Mouse (Mus musculus): ENCODE data around the gene Cfap161. TPM values are rescaled to one million over a fixed set of nuclear protein-coding genes. Genes with fewer than 3 reads are reported as not detected.
A peak's percentile ranks its signal among the peaks of the same experiment; 100 is the strongest.

The Cfap161 gene
- polyA plus RNA-seq, 1 experiment from 2014 or later: 0.14 TPM

GRCm38 (mm10) chr7:83745413-83746106 lies 49.1 kb downstream of the Cfap161 start, which contains the start of gene Il16:
Gene Il16, minus strand, starts transcription at chr7:83745726.
- 39% methylated on average over 20 of the region's 20 CpGs for WGBS
- peak within 1 kb of the TSS; percentile 5; the same call in 1 of the 2 replicates for H3K4me3 ChIP-seq
- no peaks in the 10 kb centered on the region for H3K36me3 ChIP-seq
- peak within 1 kb of the TSS; percentile 82 for H3K27ac ChIP-seq
- DNase-seq (ENCODE audit: low spot score): peak; percentile 35
- H3K4me1 ChIP-seq: peaks cover 64% of the 10 kb centered on the region
- no peaks in the 10 kb centered on the region for H3K9me3 ChIP-seq (replicated peaks)
- H3K27me3 ChIP-seq (ENCODE audit: low read depth, poor library complexity, severe bottlenecking): no peaks in the 10 kb centered on the region

DNA sequence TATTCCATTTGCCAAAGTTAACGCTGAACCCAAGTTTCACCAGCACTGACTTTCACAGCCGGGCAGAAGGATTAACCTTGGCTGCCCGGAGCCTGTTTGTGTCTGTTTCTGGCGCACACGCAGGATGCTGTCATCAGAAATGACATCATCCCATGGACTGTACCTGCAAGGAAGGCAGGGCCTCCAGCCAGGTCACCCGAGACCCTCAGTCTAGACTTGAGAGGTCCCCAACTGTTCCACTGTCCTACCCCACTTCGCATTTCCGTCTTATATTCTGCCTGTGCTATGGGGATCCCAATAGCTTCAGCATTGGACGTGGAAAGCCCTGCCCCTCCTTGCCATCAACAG lies 49.6 kb downstream of the Cfap161 start:
- Histone ChIP-seq H3K36me3 (no peaks in the 10 kb centered on the region), H3K4me1 (peaks cover 64% of the 10 kb centered on the region), H3K9me3 (replicated peaks) (no peaks in the 10 kb centered on the region), H3K27me3 (ENCODE audit: low read depth, poor library complexity, severe bottlenecking) (no peaks in the 10 kb centered on the region), H3K27ac (peak overlapping the region; percentile 82), H3K4me3 (peak overlapping the region; percentile 5; the same call in 1 of the 2 replicates)
- 72% methylated on average over 9 of the region's 9 CpGs for WGBS
- no peak for DNase-seq (ENCODE audit: low spot score)

DNA sequence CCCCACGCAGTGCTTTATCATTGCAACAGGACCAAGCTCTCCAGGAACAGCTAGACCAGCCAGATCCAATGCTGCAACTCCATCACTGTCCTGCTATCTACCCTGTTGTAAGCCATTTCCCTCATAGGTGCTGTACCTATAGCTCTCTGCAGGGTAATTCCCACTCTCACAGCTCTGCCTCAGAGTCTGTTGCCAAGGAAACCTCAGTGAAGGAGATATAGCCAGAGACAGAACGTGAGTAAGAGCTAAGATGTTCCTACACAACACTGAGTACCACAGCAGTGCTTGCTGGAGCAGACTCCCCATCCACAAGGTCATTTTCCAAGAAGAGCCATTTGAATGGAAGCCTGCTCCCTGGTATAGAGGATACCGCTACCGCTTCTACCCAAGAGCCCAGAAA lies 50.4 kb downstream of the Cfap161 start:
- H3K9me3 ChIP-seq (replicated peaks): no peaks in the 10 kb centered on the region
- H3K4me1 ChIP-seq: peaks cover 64% of the 10 kb centered on the region
- 91% methylated on average over 4 of the region's 4 CpGs for WGBS
- DNase-seq (ENCODE audit: low spot score): no peak
- no peak overlapping the region for H3K4me3 ChIP-seq
- H3K27ac ChIP-seq: peak overlapping the region; percentile 82; the same call in 1 of the 2 replicates
- H3K36me3 ChIP-seq: no peaks in the 10 kb centered on the region
- no peaks in the 10 kb centered on the region for H3K27me3 ChIP-seq (ENCODE audit: low read depth, poor library complexity, severe bottlenecking)

GRCm38 (mm10) chr7:83742690-83743089 lies 52.0 kb downstream of the Cfap161 start:
- H3K4me1 ChIP-seq: peaks cover 68% of the 10 kb centered on the region
- H3K4me3 ChIP-seq: no peak overlapping the region
- H3K27me3 ChIP-seq (ENCODE audit: low read depth, poor library complexity, severe bottlenecking): no peaks in the 10 kb centered on the region
- no peak for DNase-seq (ENCODE audit: low spot score)
- H3K9me3 ChIP-seq (replicated peaks): no peaks in the 10 kb centered on the region
- H3K27ac ChIP-seq: no peak overlapping the region
- 70% methylated on average over 3 of the region's 3 CpGs for WGBS
- H3K36me3 ChIP-seq: no peaks in the 10 kb centered on the region

DNA sequence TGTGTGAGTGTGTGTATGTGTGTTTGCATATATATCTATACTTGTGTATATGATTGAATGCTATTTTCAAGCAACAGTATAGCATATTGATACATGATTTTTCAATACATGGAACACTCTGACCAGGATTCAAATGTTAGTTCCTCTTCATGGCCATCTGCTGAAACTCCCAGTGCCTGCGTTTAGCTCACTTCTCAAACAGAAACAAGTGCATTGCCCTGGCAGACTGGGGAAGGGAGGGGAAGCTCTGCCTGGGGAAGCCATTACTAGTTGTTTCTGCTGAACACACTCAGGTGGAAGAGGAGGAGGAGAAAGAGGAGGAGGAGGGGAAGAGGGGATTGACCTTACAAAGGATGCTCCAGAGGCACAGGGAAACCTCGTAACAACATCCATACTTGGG lies 52.7 kb downstream of the Cfap161 start:
- Histone ChIP-seq H3K4me3 (no peak overlapping the region), H3K4me1 (peaks cover 74% of the 10 kb centered on the region), H3K36me3 (no peaks in the 10 kb centered on the region), H3K27ac (no peak overlapping the region), H3K9me3 (replicated peaks) (no peaks in the 10 kb centered on the region), H3K27me3 (ENCODE audit: low read depth, poor library complexity, severe bottlenecking) (no peaks in the 10 kb centered on the region)
- no peak for DNase-seq (ENCODE audit: low spot score)
- WGBS: 84% methylated on average over 2 of the region's 2 CpGs

- DNase-seq (ENCODE audit: low spot score): peak; percentile 59
- H3K4me3 ChIP-seq: no peak overlapping the region
- WGBS: 34% methylated on average over 7 of the region's 7 CpGs
- no peaks in the 10 kb centered on the region for H3K36me3 ChIP-seq
- no peaks in the 10 kb centered on the region for H3K27me3 ChIP-seq (ENCODE audit: low read depth, poor library complexity, severe bottlenecking)
- peaks cover 55% of the 10 kb centered on the region for H3K4me1 ChIP-seq
- peak overlapping the region; percentile 85 for H3K27ac ChIP-seq
- H3K9me3 ChIP-seq (replicated peaks): no peaks in the 10 kb centered on the region
Measured at GRCm38 (mm10) chr7:83739680-83740310, 54.9 kb downstream of the Cfap161 start.

DNA sequence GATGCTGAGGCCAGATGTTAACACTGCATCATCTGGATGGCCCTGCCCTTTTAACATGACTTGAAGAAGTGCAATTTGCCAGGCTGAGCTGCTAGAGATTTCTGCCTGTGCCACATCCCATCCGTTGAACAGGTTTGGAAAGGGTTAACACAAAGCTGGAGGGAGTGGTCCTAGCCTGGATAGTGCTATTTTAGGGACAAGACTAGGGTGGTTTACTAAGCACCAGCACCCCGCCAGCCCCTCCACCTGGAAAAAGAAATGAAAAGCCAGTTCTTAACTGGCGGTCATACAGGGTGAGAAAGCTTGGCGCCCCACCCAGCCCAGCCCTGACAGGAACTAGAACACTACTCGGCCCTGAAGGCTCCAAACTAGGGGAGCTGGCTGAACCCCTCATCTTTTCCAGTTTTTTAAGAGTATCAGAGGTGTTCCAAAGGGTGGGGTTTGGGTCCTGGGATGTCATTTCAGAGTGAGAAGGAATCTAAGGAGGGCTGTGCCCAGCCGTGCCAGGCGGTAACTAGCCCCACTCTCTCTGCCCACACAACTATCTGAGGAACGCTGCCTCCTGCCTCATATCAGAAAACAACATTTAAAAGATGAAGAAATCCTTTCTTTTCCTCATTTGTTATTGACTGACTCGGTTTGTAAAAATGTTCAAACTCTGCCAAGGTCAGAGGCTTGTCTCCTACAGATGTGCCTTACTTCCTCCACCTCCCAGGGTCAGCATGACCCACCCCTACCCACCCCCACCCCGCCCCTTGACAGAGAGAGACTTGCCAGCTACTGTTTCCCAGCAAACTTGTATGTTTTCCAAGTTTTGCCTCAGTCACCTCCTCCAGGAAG lies 55.8 kb downstream of the Cfap161 start:
- H3K4me1 ChIP-seq: peaks cover 46% of the 10 kb centered on the region
- no peak for DNase-seq (ENCODE audit: low spot score)
- H3K36me3 ChIP-seq: no peaks in the 10 kb centered on the region
- H3K4me3 ChIP-seq: no peak overlapping the region
- H3K27me3 ChIP-seq (ENCODE audit: low read depth, poor library complexity, severe bottlenecking): no peaks in the 10 kb centered on the region
- H3K27ac ChIP-seq: peak overlapping the region; percentile 85
- WGBS: 68% methylated on average over 10 of the region's 10 CpGs
- no peaks in the 10 kb centered on the region for H3K9me3 ChIP-seq (replicated peaks)

- Histone ChIP-seq H3K4me1 (peaks cover 43% of the 10 kb centered on the region), H3K36me3 (no peaks in the 10 kb centered on the region), H3K9me3 (replicated peaks) (no peaks in the 10 kb centered on the region), H3K27ac (peak overlapping the region; percentile 85), H3K4me3 (no peak overlapping the region), H3K27me3 (ENCODE audit: low read depth, poor library complexity, severe bottlenecking) (no peaks in the 10 kb centered on the region)
- DNase-seq (ENCODE audit: low spot score): no peak
- 22% methylated on average over 6 of the region's 6 CpGs for WGBS
Measured at GRCm38 (mm10) chr7:83737914-83738490, 56.7 kb downstream of the Cfap161 start.

DNA sequence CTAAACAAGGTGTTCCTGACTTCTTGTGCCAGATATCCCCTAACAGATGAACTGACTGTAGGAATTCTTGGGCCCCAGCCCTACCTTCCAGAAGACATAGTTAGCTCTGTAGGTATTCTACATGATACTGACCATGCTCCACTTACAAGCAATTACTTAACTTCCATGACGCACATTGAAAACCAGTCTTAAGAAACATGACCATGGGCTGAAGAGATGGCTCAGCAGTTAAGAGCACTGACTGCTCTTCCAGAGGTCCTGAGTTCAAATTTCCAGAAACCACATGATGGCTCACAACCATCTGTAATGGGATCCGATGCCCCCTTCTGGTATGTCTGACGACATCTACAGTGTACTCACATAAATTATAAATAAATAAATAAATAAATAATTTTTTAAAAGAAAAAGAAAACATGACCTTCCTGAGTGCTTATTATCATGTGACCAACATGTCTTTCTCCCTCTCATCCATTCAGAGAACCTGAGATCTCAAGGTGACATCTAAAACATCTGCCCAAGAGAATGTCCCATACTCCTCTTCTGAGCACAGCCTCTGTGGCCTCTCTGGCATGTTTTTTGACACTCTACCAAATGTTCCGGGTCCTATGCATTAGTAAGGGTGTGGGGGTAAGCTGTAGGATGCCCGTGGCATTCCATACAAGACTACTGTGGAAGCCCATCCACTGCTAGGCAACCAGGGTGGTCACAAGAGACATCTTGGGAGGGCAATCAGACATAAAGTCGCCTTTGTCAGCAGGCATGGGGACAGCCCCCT lies 58.2 kb downstream of the Cfap161 start:
- no peaks in the 10 kb centered on the region for H3K9me3 ChIP-seq (replicated peaks)
- H3K4me1 ChIP-seq: peaks cover 47% of the 10 kb centered on the region
- WGBS: 87% methylated on average over 6 of the region's 6 CpGs
- no peaks in the 10 kb centered on the region for H3K27me3 ChIP-seq (ENCODE audit: low read depth, poor library complexity, severe bottlenecking)
- no peaks in the 10 kb centered on the region for H3K36me3 ChIP-seq
- no peak overlapping the region for H3K4me3 ChIP-seq
- no peak for DNase-seq (ENCODE audit: low spot score)
- H3K27ac ChIP-seq: no peak overlapping the region

DNA sequence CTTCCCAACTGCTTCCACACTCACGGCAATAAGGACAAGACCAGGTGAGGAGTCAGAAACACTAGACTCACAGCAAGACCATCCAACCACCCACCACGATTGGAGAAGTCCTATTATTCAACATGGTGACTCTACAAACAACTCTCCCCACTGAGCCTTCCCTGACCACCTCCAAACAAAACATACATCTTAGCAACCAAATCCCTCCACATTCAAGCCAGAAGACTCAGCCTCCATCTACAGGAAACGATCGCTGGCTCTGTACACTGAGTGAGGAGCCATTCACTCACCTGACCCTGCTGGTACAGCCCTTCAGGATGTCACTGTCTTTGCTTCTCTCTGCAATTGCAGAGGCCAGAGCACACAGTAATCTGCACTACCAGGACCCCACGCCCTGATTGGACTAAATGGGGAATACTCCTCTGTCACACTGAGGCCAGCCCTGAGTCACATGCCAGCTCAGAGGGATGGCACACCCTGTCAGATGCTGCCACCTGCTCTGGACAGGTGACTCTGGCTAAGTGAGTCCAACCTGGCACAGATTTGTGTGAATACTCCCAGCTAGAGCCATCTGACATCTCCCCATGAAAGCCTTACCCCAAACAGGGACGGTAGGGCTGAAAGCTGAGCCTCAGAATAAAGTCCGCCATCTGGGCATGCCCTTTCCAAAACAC lies 59.4 kb downstream of the Cfap161 start:
- no peaks in the 10 kb centered on the region for H3K27me3 ChIP-seq (ENCODE audit: low read depth, poor library complexity, severe bottlenecking)
- DNase-seq (ENCODE audit: low spot score): peak; percentile 7
- H3K4me3 ChIP-seq: no peak overlapping the region
- no peaks in the 10 kb centered on the region for H3K9me3 ChIP-seq (replicated peaks)
- H3K36me3 ChIP-seq: no peaks in the 10 kb centered on the region
- H3K27ac ChIP-seq: no peak overlapping the region
- 86% methylated on average over 7 of the region's 7 CpGs for WGBS
- H3K4me1 ChIP-seq: peaks cover 36% of the 10 kb centered on the region

GRCm38 (mm10) chr7:83734671-83735082 lies 60.0 kb downstream of the Cfap161 start:
- Histone ChIP-seq H3K27ac (no peak overlapping the region), H3K9me3 (replicated peaks) (no peaks in the 10 kb centered on the region), H3K4me3 (no peak overlapping the region), H3K4me1 (peaks cover 30% of the 10 kb centered on the region), H3K27me3 (ENCODE audit: low read depth, poor library complexity, severe bottlenecking) (no peaks in the 10 kb centered on the region), H3K36me3 (no peaks in the 10 kb centered on the region)
- DNase-seq (ENCODE audit: low spot score): no peak
- WGBS: 80% methylated on average over 6 of the region's 6 CpGs

DNA sequence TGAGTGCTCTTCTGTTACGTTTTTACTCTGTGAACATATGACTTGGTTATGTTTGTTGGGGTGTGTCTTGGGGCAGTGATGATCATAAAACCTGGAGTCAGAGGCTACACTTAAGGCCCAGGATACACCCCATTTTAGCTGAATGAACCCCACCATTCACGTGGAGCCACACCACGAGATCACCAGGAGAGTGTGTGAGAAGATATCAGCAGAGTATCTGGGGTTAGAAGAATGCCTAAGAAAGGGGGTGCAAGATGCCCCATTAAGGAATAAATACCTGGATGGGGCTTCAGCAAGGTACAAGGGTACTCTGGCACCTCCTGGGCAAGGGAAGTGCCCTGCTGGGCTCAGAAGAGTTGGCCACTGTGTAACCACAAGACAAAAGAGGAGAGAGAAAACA lies 60.4 kb downstream of the Cfap161 start:
- H3K4me1 ChIP-seq: peaks cover 26% of the 10 kb centered on the region
- no peaks in the 10 kb centered on the region for H3K36me3 ChIP-seq
- H3K27ac ChIP-seq: no peak overlapping the region
- no peaks in the 10 kb centered on the region for H3K27me3 ChIP-seq (ENCODE audit: low read depth, poor library complexity, severe bottlenecking)
- peak; percentile 12 for DNase-seq (ENCODE audit: low spot score)
- H3K9me3 ChIP-seq (replicated peaks): no peaks in the 10 kb centered on the region
- H3K4me3 ChIP-seq: no peak overlapping the region
- WGBS: 94% methylated on average over 3 of the region's 3 CpGs

Measured in limb, embryonic 10.5 days (tissue).